Mouse (Mus musculus) heart, postnatal 0 days (tissue): ENCODE measurements at regions not wholly inside any gene's neighbourhood (a gene's known extent, or its start where the extent isn't known, plus 50 kb on each side); places are given as distances from the start of the nearest gene placed in this dataset.

Source experiments
- CTCF ChIP-seq: IDR thresholded peaks from 2 replicates; pipeline ENCODE4 v1.5.1; 2016; ENCODE audit warnings: antibody characterized with exemption, control low read depth, low read depth
- EP300 ChIP-seq: IDR thresholded peaks from 2 replicates; pipeline ENCODE4 v1.6.1; 2016; ENCODE audit warnings: antibody characterized with exemption, low read depth

- no peak for TF ChIP-seq CTCF
- TF ChIP-seq EP300 = no peak
These were observed 246.0 kb downstream of the Hace1 start for GRCm38 (mm10) chr10:45823612-45824011.
